Mouse (Mus musculus) frontal cortex, adult 2 months (tissue): Measurements from ENCODE around the gene Gsdma. TPM values are rescaled to one million over a fixed set of nuclear protein-coding genes. Genes with fewer than 3 reads are reported as not detected.
A peak's percentile ranks its signal among the peaks of the same experiment; 100 is the strongest.
"Not testable (repeated sequence)": the region's sequence is repeated elsewhere in the genome, so short reads cannot be mapped to it uniquely, and the experiment has no call there.

Source experiments
- DNase-seq, 2 experiments: peaks; one replicate each; pipeline ENCODE4 v3.0.0; 2022; ENCODE audit warnings: low spot score in 1 of 2; ENCODE audit errors: extremely low spot score in 1 of 2
- polyA plus RNA-seq: library from polyadenylated mRNA; depleted of rRNA; stranded (reverse); fragments of >200 nt; gene quantifications from 2 replicates; pipeline ENCODE4 v1.2.3, GENCODE M21; 2012; rRNA removed

Gene Gsdma
- 0.15 and 0.16 TPM in 2 replicates for polyA plus RNA-seq

GRCm38 (mm10) chr11:98664091-98664490, at the start of gene Gsdma:
TSS of gene Gsdma (plus strand) at chr11:98664351.
- DNase-seq, result no peak

- no peak for DNase-seq
Measured at GRCm38 (mm10) chr11:98620791-98621190, 43.4 kb upstream of the Gsdma start.

GRCm38 (mm10) chr11:98623981-98624380, 40.2 kb upstream of the Gsdma start:
- DNase-seq, result not testable (repeated sequence)

GRCm38 (mm10) chr11:98624381-98624780, 39.8 kb upstream of the Gsdma start:
- DNase-seq, result not testable (repeated sequence)

GRCm38 (mm10) chr11:98625611-98626410, 38.3 kb upstream of the Gsdma start, which contains the start of the genes Gm12355 and Gsdma3:
TSS of gene Gm12355 (minus strand) at chr11:98625661.
TSS of gene Gsdma3 (plus strand) at chr11:98626360.
- DNase-seq, result no peak

GRCm38 (mm10) chr11:98628706-98629105, 35.4 kb upstream of the Gsdma start:
- DNase-seq, result no peak

- no peak for DNase-seq
Measured at GRCm38 (mm10) chr11:98630646-98631045, 33.5 kb upstream of the Gsdma start.

GRCm38 (mm10) chr11:98635312-98635970, 28.7 kb upstream of the Gsdma start:
- peak in 1 of 2 experiments; percentile 13 for DNase-seq

GRCm38 (mm10) chr11:98637501-98637900, 26.6 kb upstream of the Gsdma start:
- no peak for DNase-seq

GRCm38 (mm10) chr11:98640091-98640490, 24.1 kb upstream of the Gsdma start:
- no peak for DNase-seq

GRCm38 (mm10) chr11:98644757-98645156, 19.4 kb upstream of the Gsdma start:
- no peak for DNase-seq

- no peak for DNase-seq
Measured at GRCm38 (mm10) chr11:98645946-98646345, 18.2 kb upstream of the Gsdma start.

- no peak for DNase-seq
Measured at GRCm38 (mm10) chr11:98646459-98646858, 17.7 kb upstream of the Gsdma start, which contains the start of gene Gsdma2. TSS of gene Gsdma2 (plus strand) at chr11:98646759.

GRCm38 (mm10) chr11:98655076-98655475, 9.1 kb upstream of the Gsdma start:
- peak in 1 of 2 experiments; percentile 49 for DNase-seq

GRCm38 (mm10) chr11:98660517-98660916, 3.6 kb upstream of the Gsdma start:
- DNase-seq, result peak; percentile 43 to 70

- no peak for DNase-seq
Measured at GRCm38 (mm10) chr11:98668984-98669383, 4.8 kb downstream of the Gsdma start.

GRCm38 (mm10) chr11:98671284-98671815, 7.2 kb downstream of the Gsdma start:
- no peak for DNase-seq

GRCm38 (mm10) chr11:98671857-98672256, 7.7 kb downstream of the Gsdma start:
- DNase-seq, result no peak

- no peak for DNase-seq
Measured at GRCm38 (mm10) chr11:98672482-98672881, 8.3 kb downstream of the Gsdma start.

GRCm38 (mm10) chr11:98673136-98673535, 9.0 kb downstream of the Gsdma start:
- peak in 1 of 2 experiments; percentile 65 for DNase-seq

- DNase-seq, result no peak
Measured at GRCm38 (mm10) chr11:98675829-98676363, 11.7 kb downstream of the Gsdma start.
